Mouse (Mus musculus) liver, embryonic 12.5 days (tissue): ENCODE results near the gene Ankrd6. TPM values are rescaled to one million over a fixed set of nuclear protein-coding genes. Genes with fewer than 3 reads are reported as not detected.

Source experiments
- ATAC-seq: fragments of 200-750 bp; cut with Nextera tagmentation; 2 replicates; pipeline ENCODE4 v1.8.0; 2017; ENCODE audit warnings: moderate number of reproducible peaks, mild to moderate bottlenecking, moderate library complexity
- H3K27ac ChIP-seq: fragments of 300-500 bp; sonication (generic); 2 replicates; pipeline ENCODE4 v1.5.1; 2016; ENCODE audit warnings: mild to moderate bottlenecking
- H3K27me3 ChIP-seq: fragments of 300-500 bp; sonication (generic); replicated peaks from 2 replicates; pipeline ENCODE4 v1.6.1; 2016; ENCODE audit warnings: mild to moderate bottlenecking, moderate library complexity
- H3K36me3 ChIP-seq: fragments of 300-500 bp; sonication (generic); 2 replicates; pipeline ENCODE4 v1.6.1; 2016; ENCODE audit warnings: mild to moderate bottlenecking, moderate library complexity
- H3K4me1 ChIP-seq: fragments of 300-500 bp; sonication (generic); 2 replicates; pipeline ENCODE4 v1.6.1; 2016
- H3K4me2 ChIP-seq: fragments of 300-500 bp; sonication (generic); 2 replicates; pipeline ENCODE4 v1.6.1; 2016; ENCODE audit warnings: mild to moderate bottlenecking, moderate library complexity
- H3K4me3 ChIP-seq: fragments of 300-500 bp; sonication (generic); 2 replicates; pipeline ENCODE4 v1.5.1; 2016; ENCODE audit warnings: mild to moderate bottlenecking, moderate library complexity
- H3K9ac ChIP-seq: fragments of 300-500 bp; sonication (generic); 2 replicates; pipeline ENCODE4 v1.6.1; 2016; ENCODE audit warnings: mild to moderate bottlenecking, moderate library complexity
- H3K9me3 ChIP-seq: fragments of 300-500 bp; sonication (generic); replicated peaks from 2 replicates; pipeline ENCODE4 v1.6.1; 2016; ENCODE audit warnings: mild to moderate bottlenecking, moderate library complexity
- WGBS: fragments of 180-500 bp; shearing (Covaris S2); methylation state at CpG from one replicate; pipeline ENCODE4 v1.1.7; 2016; ENCODE audit not compliant: insufficient replicate concordance; 5-methylcytosine and 5-hydroxymethylcytosine counted together
- polyA plus RNA-seq: library from polyadenylated mRNA; unstranded; fragments of >200 nt; fragmentation: Nextera tagmentation; extraction: Ambion mirVana; gene quantifications from 2 replicates; pipeline ENCODE4 v1.2.1, GENCODE M21; 2016

Gene Ankrd6
- polyA plus RNA-seq, 1 experiment from 2014 or later, result 1.5 TPM

DNA sequence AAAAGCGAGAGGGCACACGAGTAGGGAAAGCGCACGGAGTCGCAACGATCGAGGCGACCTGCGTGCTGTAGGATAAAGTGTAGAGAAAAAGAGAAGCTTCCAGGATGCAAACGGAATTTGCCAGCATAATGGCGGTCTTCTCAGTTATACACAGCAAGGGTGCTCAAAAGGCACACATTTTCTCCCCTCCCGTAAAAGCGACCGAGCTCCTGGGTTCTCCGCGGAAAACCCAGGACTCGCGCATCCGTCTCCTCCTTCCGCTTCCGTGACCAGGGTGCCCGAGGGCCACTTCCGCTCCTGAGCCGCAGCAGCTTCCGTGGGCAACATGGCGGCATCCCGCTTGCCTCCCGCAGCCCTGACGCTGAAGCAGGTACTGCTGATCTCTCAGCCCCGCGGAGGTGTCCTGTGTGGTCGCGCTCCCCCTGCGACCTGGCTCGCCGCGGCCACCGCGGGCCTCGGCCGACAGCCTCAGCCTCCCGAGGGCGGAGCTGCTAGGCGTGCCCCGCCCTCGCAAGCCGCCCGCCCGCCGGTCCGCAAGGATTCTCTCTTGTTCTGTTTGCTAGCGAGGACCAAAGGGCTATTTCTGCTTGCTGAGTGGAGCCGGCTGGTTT lies 150.6 kb downstream of the Ankrd6 start, which contains the start of gene Lyrm2:
Gene Lyrm2, plus strand, starts transcription at position 288 of the 611 bp plus-strand sequence.
- H3K4me2 ChIP-seq, result peak within 1 kb of the TSS; percentile 81
- peaks cover 11% of the 10 kb centered on the region; the same call in 1 of the 2 replicates for H3K36me3 ChIP-seq
- no peaks in the 10 kb centered on the region for H3K27me3 ChIP-seq
- H3K27ac ChIP-seq, result peak within 1 kb of the TSS; percentile 98
- WGBS, result under 1% methylated on average over 53 of the region's 53 CpGs
- H3K9me3 ChIP-seq, result no peaks in the 10 kb centered on the region
- peaks cover 15% of the 10 kb centered on the region for H3K4me1 ChIP-seq
- H3K4me3 ChIP-seq, result peak within 1 kb of the TSS; percentile 81
- peak; percentile 89 for ATAC-seq
- H3K9ac ChIP-seq, result peak within 1 kb of the TSS; percentile 81

DNA sequence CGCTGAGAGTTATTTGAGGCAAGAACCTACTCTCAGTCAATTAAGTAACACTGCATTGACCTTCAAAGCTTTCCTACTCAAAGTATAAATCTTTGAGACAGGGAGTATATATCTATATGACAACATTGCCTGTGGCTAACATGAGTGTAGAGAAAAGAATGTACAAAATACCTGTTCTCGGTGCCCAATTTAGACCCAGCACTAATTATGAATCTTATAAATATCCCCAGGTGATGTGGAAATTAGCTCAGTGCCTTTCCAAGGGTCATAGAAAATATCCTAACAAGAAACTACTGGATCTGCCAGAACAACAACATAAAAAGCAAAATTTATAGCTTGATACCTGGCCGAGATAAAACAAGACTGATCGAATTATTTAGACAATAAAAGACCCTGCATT lies 151.7 kb downstream of the Ankrd6 start:
- Histone ChIP-seq H3K27me3 (no peaks in the 10 kb centered on the region), H3K4me2 (peak overlapping the region; percentile 81; the same call in 1 of the 2 replicates), H3K27ac (no peak overlapping the region), H3K4me1 (peaks cover 15% of the 10 kb centered on the region), H3K36me3 (peaks cover 11% of the 10 kb centered on the region; the same call in 1 of the 2 replicates), H3K9me3 (no peaks in the 10 kb centered on the region), H3K4me3 (no peak overlapping the region), H3K9ac (no peak overlapping the region)
- 92% methylated on average over 4 of the region's 4 CpGs for WGBS
- ATAC-seq, result no peak

DNA sequence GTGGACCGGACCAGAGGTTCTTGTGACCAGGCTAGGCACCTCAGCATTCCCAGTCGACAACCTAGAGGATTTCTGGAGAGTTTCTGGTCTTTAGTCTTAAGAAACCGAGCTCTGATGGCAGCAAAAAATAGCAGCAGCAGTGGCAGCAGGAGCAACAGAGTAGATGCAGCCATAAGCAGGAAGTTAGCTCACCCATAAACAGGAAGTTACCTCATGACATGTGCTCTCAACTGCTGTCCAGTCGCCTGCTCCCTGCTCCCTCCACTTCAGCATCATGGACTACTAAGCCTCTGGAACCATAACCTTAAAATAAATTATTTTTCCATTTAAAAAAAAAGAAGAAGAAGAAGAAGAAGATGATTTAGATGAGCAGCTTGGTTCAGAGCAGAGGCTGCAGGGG lies 161.6 kb downstream of the Ankrd6 start:
- Histone ChIP-seq H3K27ac (no peak overlapping the region), H3K9me3 (peaks cover 12% of the 10 kb centered on the region), H3K4me1 (no peaks in the 10 kb centered on the region), H3K27me3 (no peaks in the 10 kb centered on the region), H3K9ac (no peak overlapping the region), H3K4me3 (no peak overlapping the region), H3K4me2 (no peak overlapping the region), H3K36me3 (no peaks in the 10 kb centered on the region)
- ATAC-seq, result no peak
- WGBS, result 68% methylated on average over 4 of the region's 4 CpGs

DNA sequence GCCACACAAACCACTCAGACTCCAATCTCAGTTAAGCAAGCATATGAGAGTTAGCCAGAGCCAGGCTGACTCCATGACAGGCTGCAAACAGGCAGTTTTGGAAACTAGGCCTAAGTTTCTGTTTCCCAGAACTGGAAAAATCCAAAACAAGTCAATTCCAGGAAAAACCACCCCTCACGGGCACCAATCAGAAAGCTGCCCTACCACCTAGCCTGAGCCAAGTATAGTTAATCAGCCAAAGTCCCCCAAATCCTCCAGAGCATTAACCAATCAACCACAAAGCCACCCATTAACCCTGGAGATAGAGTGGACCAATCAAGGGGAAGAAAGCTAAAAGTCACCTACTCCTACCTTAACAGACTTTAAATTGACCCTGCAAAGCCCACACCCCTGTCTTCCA lies 163.5 kb downstream of the Ankrd6 start:
- H3K9ac ChIP-seq, result no peak overlapping the region
- no peak overlapping the region for H3K4me3 ChIP-seq
- H3K4me2 ChIP-seq, result no peak overlapping the region
- WGBS, result 63% methylated on average over 1 of the region's 1 CpGs
- H3K36me3 ChIP-seq, result no peaks in the 10 kb centered on the region
- no peak for ATAC-seq
- no peaks in the 10 kb centered on the region for H3K27me3 ChIP-seq
- H3K4me1 ChIP-seq, result no peaks in the 10 kb centered on the region
- H3K9me3 ChIP-seq, result peaks cover 12% of the 10 kb centered on the region
- H3K27ac ChIP-seq, result no peak overlapping the region

DNA sequence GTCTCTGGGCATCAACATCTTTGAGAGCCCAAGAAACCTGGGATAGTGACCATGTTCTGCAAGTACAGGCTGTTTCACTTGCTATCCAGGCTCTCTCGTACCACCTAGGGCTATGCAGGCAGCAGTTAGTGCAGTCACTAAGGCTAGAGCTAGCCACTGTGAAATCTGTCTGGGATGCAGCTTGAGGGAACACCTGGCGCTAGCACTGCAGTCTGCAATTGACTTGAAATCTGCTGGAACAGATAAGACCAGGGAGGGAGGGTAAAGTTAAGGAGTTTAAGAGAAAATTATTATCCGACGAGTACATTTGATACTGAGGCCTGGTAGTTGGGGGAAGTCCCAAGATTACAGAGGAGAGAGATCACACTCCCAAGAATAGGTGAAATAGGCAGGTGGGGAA lies 170.6 kb downstream of the Ankrd6 start:
- Histone ChIP-seq H3K4me1 (no peaks in the 10 kb centered on the region), H3K36me3 (peaks cover 29% of the 10 kb centered on the region), H3K4me3 (no peak overlapping the region), H3K27me3 (no peaks in the 10 kb centered on the region), H3K9me3 (0 out of 2 replicates have a peak, but pooled peaks cover 3% of the 10 kb centered on the region), H3K9ac (no peak overlapping the region), H3K4me2 (no peak overlapping the region), H3K27ac (no peak overlapping the region)
- 75% methylated on average over 4 of the region's 4 CpGs for WGBS
- ATAC-seq, result 0 out of 2 replicates have a peak, but pooled peaks have one; percentile 37

DNA sequence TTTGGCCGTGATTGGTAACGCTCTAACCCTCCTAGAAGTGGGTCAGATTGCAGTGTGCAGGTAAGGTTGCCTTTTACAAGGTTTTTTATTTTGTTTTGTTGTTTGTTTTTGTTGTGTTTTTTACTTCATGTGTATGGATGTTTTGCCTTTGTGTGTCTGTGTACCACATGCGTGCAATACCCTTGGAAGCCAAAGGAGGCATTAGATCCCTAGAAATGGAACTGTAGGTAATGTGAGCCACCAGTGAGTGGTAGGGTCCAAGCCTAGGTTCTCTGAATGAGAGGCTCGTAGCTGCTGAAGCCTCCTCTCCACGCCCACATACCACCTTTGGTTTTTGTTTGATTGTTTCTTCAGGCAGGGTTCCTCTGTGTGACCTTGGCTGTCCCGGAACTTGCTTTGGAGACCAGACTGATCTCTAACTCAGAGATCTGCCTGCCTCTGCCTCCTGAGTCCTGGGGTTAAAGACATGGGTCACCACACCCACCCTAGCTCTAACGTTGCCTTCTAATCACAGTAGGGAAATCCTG lies 180.3 kb downstream of the Ankrd6 start:
- Histone ChIP-seq H3K4me1 (no peaks in the 10 kb centered on the region), H3K9ac (no peak overlapping the region), H3K4me3 (no peak overlapping the region), H3K4me2 (no peak overlapping the region), H3K9me3 (no peaks in the 10 kb centered on the region), H3K36me3 (peaks cover 89% of the 10 kb centered on the region), H3K27me3 (no peaks in the 10 kb centered on the region), H3K27ac (no peak overlapping the region)
- 86% methylated on average over 7 of the region's 7 CpGs for WGBS
- no peak for ATAC-seq

DNA sequence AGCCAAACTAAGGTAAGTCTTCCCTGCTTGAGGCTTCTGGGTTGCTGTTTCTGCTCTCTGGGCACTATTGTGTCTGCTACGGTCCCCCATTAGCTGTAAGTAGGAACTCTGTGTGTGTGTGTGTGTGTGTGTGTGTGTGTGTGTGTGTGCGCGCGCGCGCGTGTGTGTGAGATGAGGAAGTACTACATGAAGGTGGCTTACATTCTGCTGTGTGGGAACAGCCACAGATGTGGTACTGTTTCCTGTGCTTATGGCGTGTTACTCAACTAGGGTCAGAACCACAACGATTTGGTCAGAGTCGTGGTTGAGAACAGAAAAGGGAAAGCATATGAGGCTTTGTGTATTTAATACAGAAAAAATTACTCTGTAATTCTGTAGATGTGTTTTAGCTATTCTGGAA lies 182.6 kb downstream of the Ankrd6 start:
- Histone ChIP-seq H3K4me2 (no peak overlapping the region), H3K27ac (no peak overlapping the region), H3K27me3 (no peaks in the 10 kb centered on the region), H3K9me3 (no peaks in the 10 kb centered on the region), H3K4me1 (no peaks in the 10 kb centered on the region), H3K9ac (no peak overlapping the region), H3K36me3 (peaks cover 89% of the 10 kb centered on the region), H3K4me3 (no peak overlapping the region)
- 0 out of 2 replicates have a peak, but pooled peaks have one; percentile 18 for ATAC-seq
- WGBS, result 54% methylated on average over 10 of the region's 10 CpGs

DNA sequence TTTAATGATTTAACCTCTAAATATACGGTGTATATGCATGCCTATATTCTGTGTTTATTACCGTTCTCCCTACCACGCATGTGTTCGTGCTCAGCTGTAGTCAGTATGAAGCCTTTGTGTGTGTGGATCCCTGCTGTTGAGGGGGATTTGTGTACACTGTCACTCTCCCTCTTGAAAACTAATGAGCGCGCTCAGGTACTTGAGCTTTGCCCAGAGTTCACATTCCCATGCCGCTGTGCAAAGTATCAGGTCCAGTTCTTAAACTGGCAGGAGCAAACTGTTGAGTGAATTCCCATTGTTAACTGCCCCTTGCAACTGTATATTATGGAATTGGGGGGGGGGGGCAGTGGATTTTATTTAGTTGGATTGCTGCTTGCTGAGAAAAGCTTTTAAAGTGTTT lies 183.2 kb downstream of the Ankrd6 start:
- H3K36me3 ChIP-seq, result peaks cover 89% of the 10 kb centered on the region
- no peak overlapping the region for H3K4me2 ChIP-seq
- H3K4me1 ChIP-seq, result no peaks in the 10 kb centered on the region
- H3K4me3 ChIP-seq, result no peak overlapping the region
- WGBS, result 95% methylated on average over 7 of the region's 7 CpGs
- H3K27me3 ChIP-seq, result no peaks in the 10 kb centered on the region
- no peak for ATAC-seq
- H3K9me3 ChIP-seq, result no peaks in the 10 kb centered on the region
- no peak overlapping the region for H3K27ac ChIP-seq
- no peak overlapping the region for H3K9ac ChIP-seq

DNA sequence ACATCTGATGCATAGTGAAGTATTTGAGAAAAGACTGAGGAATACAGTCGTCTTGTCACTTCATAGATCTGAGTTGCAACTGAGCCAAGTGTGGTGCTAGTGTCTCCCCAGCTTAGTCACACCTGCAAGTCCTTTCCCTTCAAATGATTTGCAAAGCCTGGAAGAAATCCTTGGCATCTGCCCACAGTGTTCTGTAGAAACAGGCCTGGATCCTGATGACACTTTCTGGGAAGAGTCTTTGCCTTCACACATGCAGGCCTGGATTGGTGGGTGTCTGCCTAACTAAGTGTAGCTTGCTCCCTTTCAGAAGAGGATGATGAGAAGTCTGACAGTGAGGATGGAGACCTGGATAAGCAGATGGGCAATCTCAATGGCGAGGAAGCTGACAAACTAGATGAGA lies 193.2 kb downstream of the Ankrd6 start:
- WGBS, result 73% methylated on average over 2 of the region's 2 CpGs

More for the DNA sequence above, 193.2 kb downstream of the Ankrd6 start:
- H3K27me3 ChIP-seq, result no peaks in the 10 kb centered on the region
- H3K4me1 ChIP-seq, result no peaks in the 10 kb centered on the region
- H3K4me2 ChIP-seq, result no peak overlapping the region
- ATAC-seq, result no peak
- peaks cover 83% of the 10 kb centered on the region for H3K36me3 ChIP-seq
- no peaks in the 10 kb centered on the region for H3K9me3 ChIP-seq
- no peak overlapping the region for H3K4me3 ChIP-seq
- no peak overlapping the region for H3K9ac ChIP-seq
- no peak overlapping the region for H3K27ac ChIP-seq

Other genes with a start within 250 kb of the Ankrd6 start
- gene Lyrm2, start 150.6 kb downstream of the Ankrd6 start, polyA plus RNA-seq, result 45.2 and 48.3 TPM in 2 replicates
- gene Rragd, start 32.2 kb upstream of the Ankrd6 start, polyA plus RNA-seq, result 4.0 and 4.3 TPM in 2 replicates
- gene Ube2j1, start 80.6 kb upstream of the Ankrd6 start, polyA plus RNA-seq, result 34.2 and 36.0 TPM in 2 replicates
- not detected in 2 replicates for gene Gabrr2, start 112.2 kb upstream of the Ankrd6 start, polyA plus RNA-seq
- gene Gabrr1, start 181.7 kb upstream of the Ankrd6 start, polyA plus RNA-seq, result 0.05 TPM in 1 of 2 replicates, not detected in the other
- 0.49 and 0.60 TPM in 2 replicates for gene Pm20d2, start 238.9 kb upstream of the Ankrd6 start, polyA plus RNA-seq